Mouse (Mus musculus) lung, postnatal 10 days (tissue): Measurements from ENCODE around the gene Isyna1.
A peak's percentile ranks its signal among the peaks of the same experiment; 100 is the strongest.

Experiments
- DNase-seq: peaks from one replicate; pipeline ENCODE4 v3.0.0; 2021

Gene Isyna1

GRCm38 (mm10) chr8:70628986-70629490 lies 34.9 kb downstream of the Isyna1 start:
- no peak for DNase-seq

GRCm38 (mm10) chr8:70629574-70630531 lies 35.7 kb downstream of the Isyna1 start:
- peak; percentile 89 for DNase-seq

- DNase-seq = peak; percentile 88
These were observed 36.6 kb downstream of the Isyna1 start for GRCm38 (mm10) chr8:70630532-70631381.

DNA sequence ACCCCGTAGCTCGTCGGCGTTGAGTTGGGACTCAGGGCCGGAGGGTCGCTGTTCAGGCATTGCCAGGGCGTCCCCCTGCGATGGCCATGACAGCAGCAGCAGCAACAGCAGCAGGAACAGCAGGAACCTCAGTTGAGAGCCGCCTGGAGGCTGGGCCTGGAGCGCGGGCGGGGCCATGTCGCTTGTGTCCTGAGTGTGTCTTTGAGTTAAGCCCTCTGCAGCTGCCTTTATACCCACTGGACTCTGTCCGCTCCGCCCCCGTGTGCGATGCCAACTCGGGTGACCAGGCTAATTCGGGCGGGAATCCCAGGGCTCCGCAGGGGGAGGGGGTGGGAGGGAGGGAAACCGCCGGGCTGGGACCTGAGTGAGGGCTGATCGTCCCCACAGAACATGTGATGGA lies 37.3 kb downstream of the Isyna1 start:
- DNase-seq = peak; percentile 76

DNA sequence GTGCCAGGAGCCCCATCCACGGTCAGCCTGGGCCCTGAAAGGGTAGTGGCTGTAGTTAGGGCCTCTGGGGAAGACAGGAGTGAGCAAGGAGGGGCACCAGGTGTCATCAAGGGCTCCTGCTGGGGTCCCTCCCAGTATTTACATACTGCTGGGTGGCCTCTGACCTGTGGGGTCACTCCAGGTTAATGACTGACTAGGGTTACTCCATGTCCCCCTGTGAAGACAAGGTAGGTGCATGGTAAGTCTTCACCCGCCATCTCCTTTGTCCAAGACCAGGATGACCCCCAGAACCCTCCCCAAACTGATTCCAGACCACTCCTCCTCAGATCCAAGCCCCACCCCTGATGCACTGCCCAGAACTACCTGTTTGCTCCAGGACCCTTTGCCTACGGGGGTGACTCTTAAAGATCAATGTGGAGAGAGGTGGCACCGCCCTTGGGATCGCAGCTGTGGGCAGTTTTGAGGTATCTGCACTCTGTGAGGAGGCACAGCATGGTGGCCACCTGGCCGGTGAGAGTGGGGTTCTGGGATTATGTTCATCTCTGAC lies 38.2 kb downstream of the Isyna1 start, which contains the start of gene Gdf15:
Gdf15 (minus strand) TSS at position 111 of the 547 bp plus-strand sequence.
- no peak for DNase-seq

GRCm38 (mm10) chr8:70634066-70634465 lies 39.9 kb downstream of the Isyna1 start:
- DNase-seq = peak; percentile 86

- DNase-seq = no peak
These were observed 41.4 kb downstream of the Isyna1 start for GRCm38 (mm10) chr8:70635527-70635926.

DNA sequence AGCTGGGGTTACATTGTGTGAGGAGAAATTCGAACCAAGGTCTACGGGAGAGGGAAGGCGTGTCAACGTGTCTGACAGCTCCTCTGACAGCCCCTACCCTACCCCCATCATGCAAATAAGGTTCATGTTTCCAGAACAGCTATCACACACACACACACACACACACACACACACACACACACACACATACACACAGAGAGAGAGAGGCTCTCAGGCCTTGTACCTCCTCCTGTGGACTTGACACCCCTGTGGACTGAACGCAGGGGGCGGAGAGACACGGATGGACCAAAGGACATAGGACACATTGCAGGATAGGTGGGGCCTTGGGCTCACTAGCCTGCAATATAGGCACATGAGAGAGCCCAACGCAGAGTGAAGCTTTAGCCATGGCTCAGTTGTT lies 42.7 kb downstream of the Isyna1 start:
- DNase-seq = no peak

- no peak for DNase-seq
These were observed 44.6 kb downstream of the Isyna1 start for GRCm38 (mm10) chr8:70638752-70639151.

GRCm38 (mm10) chr8:70643019-70643418 lies 48.8 kb downstream of the Isyna1 start:
- no peak for DNase-seq

- DNase-seq = peak; percentile 53
These were observed 49.9 kb downstream of the Isyna1 start for GRCm38 (mm10) chr8:70644065-70644464.

DNA sequence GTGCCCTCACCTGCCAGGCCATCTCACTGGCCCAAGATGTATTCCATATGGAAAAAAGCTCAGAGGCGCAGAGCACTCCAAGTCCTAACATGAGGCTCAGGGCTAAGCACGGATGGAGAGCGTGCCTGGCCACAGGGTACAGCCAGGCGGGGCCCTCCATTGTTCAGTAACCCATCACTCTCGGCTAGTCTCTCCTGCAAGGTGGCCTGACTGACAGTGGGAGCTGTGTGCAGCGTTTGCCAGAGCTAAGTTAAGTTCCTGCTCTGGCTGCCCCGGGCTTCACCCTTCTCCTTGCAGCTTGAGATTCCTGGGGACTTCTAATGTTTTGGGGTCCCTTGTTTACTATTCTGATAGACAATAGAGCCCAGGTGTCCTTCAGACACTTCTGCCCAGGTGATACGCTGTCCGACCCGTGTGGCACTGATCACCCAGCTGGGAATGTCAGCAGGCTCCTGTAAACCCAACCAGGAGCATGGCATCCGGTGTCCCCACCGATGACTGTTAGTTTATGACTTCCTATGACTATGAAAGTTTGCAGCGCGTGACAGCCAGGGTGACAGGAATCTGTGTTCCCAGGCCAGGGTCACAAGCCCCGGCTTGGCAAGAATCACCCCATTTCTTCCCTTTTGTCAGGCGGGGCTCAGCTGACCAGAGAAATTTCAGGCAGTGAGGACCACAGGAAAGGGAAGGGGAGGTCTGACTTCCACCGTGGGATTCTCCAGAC lies 51.5 kb downstream of the Isyna1 start:
- DNase-seq = peak; percentile 45

DNA sequence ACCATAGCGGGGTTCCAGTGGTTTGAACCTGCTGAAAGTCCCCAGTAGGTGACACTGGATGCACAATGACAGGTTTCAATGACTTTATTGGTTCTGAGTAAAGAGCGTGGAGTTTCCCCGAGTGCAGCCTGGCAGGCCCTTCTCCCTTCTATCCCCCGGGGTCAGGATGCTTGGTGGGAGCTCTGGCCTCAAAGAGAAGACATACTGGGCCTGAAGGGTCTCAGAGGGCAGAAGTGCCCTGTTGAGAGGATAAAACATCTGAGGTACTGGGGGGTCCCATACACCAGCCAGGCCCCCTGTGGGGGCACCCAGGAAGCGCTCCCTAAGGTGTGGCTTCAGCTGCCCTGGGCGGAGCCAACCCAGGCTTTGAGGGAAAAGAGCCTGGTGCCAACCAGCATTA lies 52.2 kb downstream of the Isyna1 start:
- DNase-seq = no peak

DNA sequence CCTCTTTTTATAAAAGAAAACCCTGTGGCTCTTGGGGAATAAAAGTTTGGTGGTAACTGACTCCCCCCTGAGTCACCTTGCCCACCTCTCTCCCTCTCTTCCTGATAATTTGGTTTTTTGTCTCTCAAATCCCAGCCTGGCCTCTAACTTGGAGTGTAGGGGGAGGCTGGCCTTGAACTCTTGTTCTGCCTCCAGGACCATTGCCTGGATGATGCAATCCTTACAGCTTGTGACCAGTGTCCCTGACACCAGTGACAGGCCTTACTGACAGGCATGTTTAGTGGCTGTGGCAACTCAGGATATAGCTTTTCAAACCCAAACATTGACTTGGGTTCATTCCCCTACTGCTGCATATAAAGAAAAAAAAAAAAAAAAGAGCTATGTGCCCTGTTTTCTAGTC lies 52.6 kb downstream of the Isyna1 start:
- DNase-seq = no peak
